22 mouse cellular contexts compared by ENCODE assay signal in the genomic region with DNA sequence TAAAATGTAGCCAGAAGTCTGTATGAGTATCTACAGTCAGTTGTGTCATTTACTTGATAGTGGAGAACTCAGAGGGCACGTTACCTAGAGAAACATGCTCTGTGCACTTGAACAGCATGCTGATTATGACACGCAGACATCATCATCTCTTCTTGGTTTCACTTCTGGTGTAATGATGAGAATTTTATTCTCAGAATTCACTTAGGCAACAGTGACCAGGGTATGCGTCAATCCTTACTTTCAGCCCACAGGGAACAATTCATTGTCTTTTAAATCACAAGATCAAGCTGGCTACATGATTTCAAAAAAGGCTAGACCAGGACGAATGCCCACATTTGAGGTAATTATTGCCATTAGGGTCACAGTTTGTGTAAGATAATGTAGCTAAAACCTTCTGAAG. TPM values are rescaled to one million over a fixed set of nuclear protein-coding genes. Genes with fewer than 3 reads are reported as not detected.
"Had no signal": no experiment of that assay in that cellular context is flagged by ENCODE, and none has a peak within 500 bp of the region (broad histone marks: within the 10 kb centered on the region; RNA-seq: fewer than 3 reads in every experiment).

No protein-coding gene starts in this region.

- H3K9ac ChIP-seq: liver, embryonic 14.5 days; midbrain, embryonic 13.5 days; neural tube, embryonic 13.5 days; stomach, embryonic 15.5 days had no signal

- DNase-seq: kidney, adult 18-20 months; kidney, postnatal 25 days; layer of hippocampus, adult 9-11 months; lung, adult 18-20 months; retina, postnatal 1 day; right cerebral cortex, postnatal 25 days; spleen, adult 18-20 months; thymus, postnatal 25 days had no signal

- H3K4me2 ChIP-seq: liver, embryonic 11.5 days; midbrain, embryonic 13.5 days; neural tube, embryonic 13.5 days; stomach, embryonic 15.5 days had no signal

- H3K4me1 ChIP-seq: neural tube, embryonic 13.5 days; stomach, embryonic 15.5 days had no signal

- H3K27me3 ChIP-seq: megakaryocyte, embryonic 14.5 days; midbrain, embryonic 13.5 days; neural tube, embryonic 13.5 days; stomach, embryonic 15.5 days had no signal

- H3K27ac ChIP-seq: kidney, postnatal 0 days; layer of hippocampus, adult 2 months; liver, embryonic 14.5 days; macrophage; midbrain, embryonic 10.5 days; midbrain, embryonic 13.5 days; neural tube, embryonic 13.5 days; stomach, embryonic 15.5 days had no signal

- H3K9me3 ChIP-seq: megakaryocyte, embryonic 14.5 days; midbrain, embryonic 10.5 days; midbrain, embryonic 13.5 days; neural tube, embryonic 13.5 days; stomach, embryonic 15.5 days had no signal

- ATAC-seq: midbrain, embryonic 13.5 days; midbrain, embryonic 16.5 days had no signal

- H3K4me3 ChIP-seq: layer of hippocampus, adult 2 months; megakaryocyte, embryonic 14.5 days; midbrain, embryonic 10.5 days; midbrain, embryonic 13.5 days; myocyte; neural tube, embryonic 13.5 days; stomach, embryonic 15.5 days had no signal

RNA-seq across cellular contexts. Expression of a gene that starts 27.7 kb away (rescaled TPM):
- total RNA-seq: monocyte, adult 5-6 weeks; neutrophil, adult 5-6 weeks had no signal
- polyA plus RNA-seq: macrophage had no signal

RNA-seq across cellular contexts. Expression of a gene that starts 53.6 kb away (rescaled TPM):
- total RNA-seq: monocyte, adult 5-6 weeks had no signal
- polyA plus RNA-seq: midbrain, embryonic 10.5 days; midbrain, embryonic 16.5 days had no signal
